Mouse (Mus musculus): ENCODE measurements around the gene Scd4.
"Not testable (repeated sequence)": the region's sequence is repeated elsewhere in the genome, so short reads cannot be mapped to it uniquely, and the experiment has no call there.

Scd4 gene

GRCm38 (mm10) chr19:44318545-44318944 is 14.3 kb upstream of the Scd4 start:
- DNase-seq = no peak

GRCm38 (mm10) chr19:44320316-44320715 is 12.6 kb upstream of the Scd4 start:
- DNase-seq = no peak

GRCm38 (mm10) chr19:44321201-44321600 is 11.7 kb upstream of the Scd4 start:
- no peak for DNase-seq

- DNase-seq = no peak
Measured at GRCm38 (mm10) chr19:44321631-44322030, 11.3 kb upstream of the Scd4 start.

- DNase-seq = no peak
Measured at GRCm38 (mm10) chr19:44329566-44329965, 3.3 kb upstream of the Scd4 start.

GRCm38 (mm10) chr19:44331128-44331527 is 1.8 kb upstream of the Scd4 start:
- DNase-seq = not testable (repeated sequence)

- no peak for DNase-seq
Measured at GRCm38 (mm10) chr19:44331911-44332310, 981 bp upstream of the Scd4 start.

GRCm38 (mm10) chr19:44332326-44332725 is 566 bp upstream of the Scd4 start:
- DNase-seq = no peak

GRCm38 (mm10) chr19:44333991-44334390 is 1.1 kb downstream of the Scd4 start:
- DNase-seq = no peak

GRCm38 (mm10) chr19:44335876-44336662 is 3.2 kb downstream of the Scd4 start:
- no peak for DNase-seq

GRCm38 (mm10) chr19:44349689-44350088 is 16.8 kb downstream of the Scd4 start:
- DNase-seq = no peak

GRCm38 (mm10) chr19:44351756-44352155 is 18.9 kb downstream of the Scd4 start:
- DNase-seq = no peak

GRCm38 (mm10) chr19:44358700-44359099 is 25.8 kb downstream of the Scd4 start:
- DNase-seq = no peak

- DNase-seq = peak; percentile 71 to 73
Measured at GRCm38 (mm10) chr19:44363529-44363928, 30.6 kb downstream of the Scd4 start.

- no peak for DNase-seq
Measured at GRCm38 (mm10) chr19:44364029-44364428, 31.1 kb downstream of the Scd4 start.

- DNase-seq = no peak
Measured at GRCm38 (mm10) chr19:44365733-44366132, 32.8 kb downstream of the Scd4 start.

- not testable (repeated sequence) for DNase-seq
Measured at GRCm38 (mm10) chr19:44367076-44367475, 34.2 kb downstream of the Scd4 start.

- DNase-seq = peak in 1 of 2 experiments; percentile 22
Measured at GRCm38 (mm10) chr19:44369371-44369770, 36.5 kb downstream of the Scd4 start.

- DNase-seq = no peak
Measured at GRCm38 (mm10) chr19:44370231-44370630, 37.3 kb downstream of the Scd4 start.

GRCm38 (mm10) chr19:44372969-44373368 is 40.1 kb downstream of the Scd4 start:
- peak; percentile 84 to 92 for DNase-seq

GRCm38 (mm10) chr19:44376511-44376951 is 43.6 kb downstream of the Scd4 start:
- DNase-seq = no peak

- DNase-seq = no peak
Measured at GRCm38 (mm10) chr19:44377629-44378375, 44.9 kb downstream of the Scd4 start.

- DNase-seq = no peak
Measured at GRCm38 (mm10) chr19:44379090-44379489, 46.2 kb downstream of the Scd4 start.

GRCm38 (mm10) chr19:44380065-44380464 is 47.2 kb downstream of the Scd4 start:
- no peak for DNase-seq

Measured in kidney, postnatal 25 days (tissue).